Mouse (Mus musculus) MEL (cell line): ENCODE results near the gene Atg5. TPM values are rescaled to one million over a fixed set of nuclear protein-coding genes. Genes with fewer than 3 reads are reported as not detected.

Source experiments
- DNase-seq: peaks from one replicate; pipeline ENCODE4 v3.0.0; 2011; ENCODE audit warnings: low read depth, low spot score
- H3K27ac ChIP-seq: 2 replicates; pipeline ENCODE4 v1.5.1; 2012; ENCODE audit warnings: low read depth, mild to moderate bottlenecking, control low read depth, low read length, moderate library complexity; ENCODE audit not compliant: control insufficient read depth
- H3K27me3 ChIP-seq, 2 experiments: fragments of 150-350 bp in 1 of 2; sonication (generic) in 1 of 2; 2 replicates each; pipeline ENCODE4 v1.6.1; 2012; ENCODE audit warnings: low read length in 2 of 2, mild to moderate bottlenecking in 2 of 2, improper control_type of control experiment in 1 of 2, moderate library complexity in 1 of 2; ENCODE audit not compliant: insufficient read depth in 2 of 2, control insufficient read depth in 1 of 2
- H3K36me3 ChIP-seq, 2 experiments: 2 replicates each; pipeline ENCODE4 v1.6.1; 2012 to 2014; ENCODE audit warnings: low read length in 2 of 2, improper control_type of control experiment in 1 of 2, inconsistent platforms in 1 of 2, mild to moderate bottlenecking in 1 of 2; ENCODE audit not compliant: insufficient read depth in 2 of 2, control insufficient read depth in 1 of 2
- H3K4me1 ChIP-seq, 2 experiments: fragments of 150-350 bp in 1 of 2; sonication (generic) in 1 of 2; 2 replicates each; pipeline ENCODE4 v1.6.1; 2012; ENCODE audit warnings: low read length in 2 of 2, improper control_type of control experiment in 1 of 2, mild to moderate bottlenecking in 1 of 2; ENCODE audit not compliant: insufficient read depth in 2 of 2, control insufficient read depth in 1 of 2
- H3K4me3 ChIP-seq, 2 experiments: fragments of 150-350 bp in 1 of 2; sonication (generic) in 1 of 2; 2 replicates each; pipeline ENCODE4 v1.5.1; 2012; ENCODE audit warnings: low read depth in 2 of 2, low read length in 2 of 2, mild to moderate bottlenecking in 2 of 2, moderate library complexity in 2 of 2, control low read depth in 1 of 2, improper control_type of control experiment in 1 of 2; ENCODE audit not compliant: control insufficient read depth in 1 of 2, insufficient read depth in 1 of 2
- H3K79me2 ChIP-seq: 2 replicates; pipeline ENCODE4 v1.6.1; 2012; ENCODE audit warnings: mild to moderate bottlenecking, low read length, moderate library complexity; ENCODE audit not compliant: control insufficient read depth, poor library complexity, insufficient read depth
- H3K9ac ChIP-seq: 2 replicates; pipeline ENCODE4 v1.6.1; 2012; ENCODE audit warnings: low read depth, mild to moderate bottlenecking, control low read depth, low read length, moderate library complexity; ENCODE audit not compliant: control insufficient read depth, poor library complexity, severe bottlenecking
- H3K9me3 ChIP-seq: fragments of 150-350 bp; sonication (generic); replicated peaks from 2 replicates; pipeline ENCODE4 v1.6.1; 2012; ENCODE audit warnings: mild to moderate bottlenecking, low read length, improper control_type of control experiment, moderate library complexity; ENCODE audit not compliant: insufficient read depth
- CHD1 ChIP-seq: IDR thresholded peaks from 2 replicates; pipeline ENCODE4 v1.6.1; 2012; ENCODE audit warnings: low read depth, mild to moderate bottlenecking, inconsistent platforms, low read length, improper control_type of control experiment
- CHD2 ChIP-seq: IDR thresholded peaks from 2 replicates; pipeline ENCODE4 v1.6.1; 2011; ENCODE audit warnings: low read length, improper control_type of control experiment
- CTCF ChIP-seq, 3 experiments: IDR thresholded peaks in 2 of 3; conservative IDR thresholded peaks in 1 of 3; 2 replicates each; pipeline ENCODE4 v1.5.1; 2011 to 2012; ENCODE audit warnings: low read length in 3 of 3, low read depth in 2 of 3, mild to moderate bottlenecking in 2 of 3, improper control_type of control experiment in 1 of 3, inconsistent platforms in 1 of 3, mixed read lengths in 1 of 3, moderate library complexity in 1 of 3; ENCODE audit not compliant: control insufficient read depth in 1 of 3, insufficient read depth in 1 of 3, poor library complexity in 1 of 3, severe bottlenecking in 1 of 3
- ELF1 ChIP-seq: IDR thresholded peaks from 2 replicates; pipeline ENCODE4 v1.6.1; 2014; ENCODE audit warnings: low read depth, mild to moderate bottlenecking, inconsistent platforms, low read length, improper control_type of control experiment, moderate library complexity
- EP300 ChIP-seq, 2 experiments: IDR thresholded peaks; 2 replicates each; pipeline ENCODE4 v1.6.1; 2011; ENCODE audit warnings: improper control_type of control experiment in 2 of 2, low read length in 2 of 2, low read depth in 1 of 2, mild to moderate bottlenecking in 1 of 2
- HCFC1 ChIP-seq: IDR thresholded peaks from 2 replicates; pipeline ENCODE4 v1.6.1; 2012; ENCODE audit warnings: low read depth, mild to moderate bottlenecking, inconsistent platforms, low read length, improper control_type of control experiment, moderate library complexity
- KAT2A ChIP-seq: conservative IDR thresholded peaks from 2 replicates; pipeline ENCODE4 v1.6.1; 2012; ENCODE audit warnings: low read depth, low read length, improper control_type of control experiment, inconsistent platforms
- MAFK ChIP-seq: IDR thresholded peaks from 2 replicates; pipeline ENCODE4 v1.6.1; 2011; ENCODE audit warnings: low read depth, mild to moderate bottlenecking, low read length, improper control_type of control experiment, borderline replicate concordance
- MAZ ChIP-seq: IDR thresholded peaks from 2 replicates; pipeline ENCODE4 v1.6.1; 2012; ENCODE audit warnings: low read depth, mild to moderate bottlenecking, inconsistent platforms, low read length, improper control_type of control experiment
- MEF2A ChIP-seq: IDR thresholded peaks from 2 replicates; pipeline ENCODE4 v1.6.1; 2014; ENCODE audit warnings: low read depth, mild to moderate bottlenecking, inconsistent platforms, low read length, improper control_type of control experiment; ENCODE audit not compliant: poor library complexity, insufficient replicate concordance, severe bottlenecking; ENCODE audit errors: extremely low read depth
- MXI1 ChIP-seq: IDR thresholded peaks from 2 replicates; pipeline ENCODE4 v1.6.1; 2011; ENCODE audit warnings: mild to moderate bottlenecking, low read depth, low read length, improper control_type of control experiment
- NELFE ChIP-seq: IDR thresholded peaks from 2 replicates; pipeline ENCODE4 v1.6.1; 2011; ENCODE audit warnings: low read depth, low read length, improper control_type of control experiment
- POLR2A ChIP-seq, 2 experiments: IDR thresholded peaks; 2 replicates each; pipeline ENCODE4 v1.6.1; 2011 to 2012; ENCODE audit warnings: low read length in 2 of 2, mild to moderate bottlenecking in 2 of 2, control low read depth in 1 of 2, improper control_type of control experiment in 1 of 2, low read depth in 1 of 2, moderate library complexity in 1 of 2; ENCODE audit not compliant: control insufficient read depth in 1 of 2, insufficient read depth in 1 of 2, poor library complexity in 1 of 2
- SIN3A ChIP-seq: IDR thresholded peaks from 2 replicates; pipeline ENCODE4 v1.6.1; 2012; ENCODE audit warnings: low read length, improper control_type of control experiment, inconsistent platforms
- SMC3 ChIP-seq: IDR thresholded peaks from 2 replicates; pipeline ENCODE4 v1.6.1; 2011; ENCODE audit warnings: low read depth, low read length, improper control_type of control experiment
- TBP ChIP-seq: IDR thresholded peaks from 2 replicates; pipeline ENCODE4 v1.8.0; 2011; ENCODE audit warnings: low read depth, low read length, improper control_type of control experiment
- TCF12 ChIP-seq: IDR thresholded peaks from 2 replicates; pipeline ENCODE4 v1.6.1; 2014; ENCODE audit warnings: low read depth, mild to moderate bottlenecking, inconsistent platforms, low read length, improper control_type of control experiment, moderate library complexity
- USF1 ChIP-seq: IDR thresholded peaks from 2 replicates; pipeline ENCODE4 v1.6.1; 2014; ENCODE audit warnings: low read depth, mild to moderate bottlenecking, inconsistent platforms, low read length, improper control_type of control experiment, moderate library complexity
- ZC3H11A ChIP-seq: IDR thresholded peaks from 2 replicates; pipeline ENCODE4 v1.6.1; 2012; ENCODE audit warnings: low read depth, mild to moderate bottlenecking, inconsistent platforms, low read length, improper control_type of control experiment
- ZKSCAN1 ChIP-seq: IDR thresholded peaks from 2 replicates; pipeline ENCODE4 v1.6.1; 2012; ENCODE audit warnings: low read depth, mild to moderate bottlenecking, inconsistent platforms, low read length, improper control_type of control experiment, moderate library complexity
- ZMIZ1 ChIP-seq: IDR thresholded peaks from 2 replicates; pipeline ENCODE4 v1.6.1; 2012; ENCODE audit warnings: low read depth, mild to moderate bottlenecking, inconsistent platforms, low read length, improper control_type of control experiment, moderate library complexity
- polyA plus RNA-seq, 2 experiments: library from polyadenylated mRNA; stranded (reverse) in 1 of 2; unstranded in 1 of 2; fragments of >175 nt in 1 of 2; fragments of >200 nt in 1 of 2; gene quantifications; 2 replicates each; pipeline versions ENCODE4 v1.2.1 to v1.2.4; 2012; ENCODE audit warnings: low replicate concordance in 2 of 2, low read depth in 1 of 2; ENCODE audit not compliant: insufficient read length in 2 of 2, insufficient read depth in 1 of 2, missing spikeins in 1 of 2
- total RNA-seq: library from RNA; depleted of rRNA; stranded (reverse); fragments of 300-350 nt; gene quantifications from 2 replicates; pipeline ENCODE4 v1.2.3, GENCODE M21; 2012

The Atg5 gene
- total and polyA plus RNA-seq, 3 experiments: 28.8 to 30.2 TPM; not detected in 1

DNA sequence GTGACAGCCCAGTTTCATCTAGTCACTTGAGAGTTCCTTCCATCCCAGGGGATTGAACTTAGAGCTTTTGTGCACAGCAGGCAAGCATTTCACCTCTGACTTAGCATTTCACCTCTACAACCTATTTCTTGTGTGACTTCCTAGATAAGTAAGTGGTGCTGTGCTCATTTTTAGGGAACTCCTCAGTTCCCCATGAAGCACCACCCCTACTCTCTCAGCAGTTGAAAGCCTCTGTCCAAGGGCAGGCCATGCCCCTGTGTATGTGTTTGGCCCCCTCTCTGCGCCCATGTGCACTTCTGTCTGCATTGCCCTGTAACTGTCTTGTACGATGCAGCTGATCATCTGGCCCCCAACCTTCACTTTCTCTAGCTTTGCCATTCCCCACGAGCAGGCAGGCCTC is 132.0 kb downstream of the Atg5 start:
- H3K27me3 ChIP-seq: no peaks in the 10 kb centered on the region
- 0 out of 4 replicates have a peak overlapping the region, but pooled peaks of 1 of the 2 experiments have one; percentile 29 for H3K4me3 ChIP-seq
- H3K36me3 ChIP-seq: no peaks in the 10 kb centered on the region
- DNase-seq: peak; percentile 45
- H3K4me1 ChIP-seq: peaks cover 0 to 5% of the 10 kb centered on the region in 2 experiments; a peak in 2 of 4 replicates
- H3K27ac ChIP-seq: no peak overlapping the region
- TF ChIP-seq SMC3 (0 out of 2 replicates have a peak, but pooled peaks have one; percentile 9), MAFK (no peak), ZC3H11A (no peak), POLR2A (IDR thresholded peaks at IDR 0.05; ENCODE audit: control insufficient read depth in 1 of 2, insufficient read depth in 1 of 2, low read depth in 1 of 2, low read length in 2 of 2, poor library complexity in 1 of 2) (no peak), CTCF (IDR thresholded peaks at IDR 0.05 in 2 of 3, conservative IDR thresholded peaks at IDR 0.05 in 1 of 3; ENCODE audit: control insufficient read depth in 1 of 3, insufficient read depth in 1 of 3, low read depth in 2 of 3, low read length in 3 of 3, poor library complexity in 1 of 3, severe bottlenecking in 1 of 3) (no peak), ELF1 (no peak), EP300 (IDR thresholded peaks at IDR 0.05; ENCODE audit: low read depth in 1 of 2, low read length in 2 of 2) (peak in 1 of 2 experiments; percentile 9; a peak in 1 of 4 replicates), MAZ (no peak)
- no peak overlapping the region for H3K9ac ChIP-seq
- H3K9me3 ChIP-seq: no peaks in the 10 kb centered on the region
- no peaks in the 10 kb centered on the region for H3K79me2 ChIP-seq

DNA sequence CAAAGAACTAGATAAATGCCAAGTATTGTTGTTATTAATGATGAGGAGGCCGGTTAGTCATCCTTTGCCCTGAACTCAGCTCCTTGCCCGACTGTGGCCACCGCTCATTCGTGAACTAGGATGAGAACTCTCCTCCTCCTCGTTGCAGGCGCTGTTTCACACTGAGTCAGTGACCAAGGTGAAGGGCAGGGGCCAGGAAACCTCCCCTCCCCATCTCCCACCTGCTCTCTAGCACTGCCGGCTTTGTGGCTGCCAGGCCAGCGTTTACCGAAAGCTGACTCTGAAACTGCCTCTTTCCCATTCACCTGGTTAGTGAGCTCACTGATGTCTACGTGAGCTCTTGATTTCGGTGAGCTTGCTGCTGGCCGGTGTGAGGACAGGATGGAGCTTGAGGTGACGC is 132.4 kb downstream of the Atg5 start:
- Histone ChIP-seq H3K79me2 (no peaks in the 10 kb centered on the region), H3K9ac (no peak overlapping the region), H3K36me3 (no peaks in the 10 kb centered on the region), H3K4me3 (no peak overlapping the region), H3K27me3 (no peaks in the 10 kb centered on the region), H3K9me3 (no peaks in the 10 kb centered on the region), H3K27ac (no peak overlapping the region), H3K4me1 (peaks cover 0 to 5% of the 10 kb centered on the region in 2 experiments; a peak in 2 of 4 replicates)
- TF ChIP-seq TCF12: no peak
- no peak for TF ChIP-seq MAFK
- TF ChIP-seq SIN3A: no peak
- no peak for TF ChIP-seq CHD1
- no peak for TF ChIP-seq TBP
- TF ChIP-seq EP300 (IDR thresholded peaks at IDR 0.05; ENCODE audit: low read depth in 1 of 2, low read length in 2 of 2): no peak
- no peak for TF ChIP-seq CHD2
- DNase-seq: no peak

DNA sequence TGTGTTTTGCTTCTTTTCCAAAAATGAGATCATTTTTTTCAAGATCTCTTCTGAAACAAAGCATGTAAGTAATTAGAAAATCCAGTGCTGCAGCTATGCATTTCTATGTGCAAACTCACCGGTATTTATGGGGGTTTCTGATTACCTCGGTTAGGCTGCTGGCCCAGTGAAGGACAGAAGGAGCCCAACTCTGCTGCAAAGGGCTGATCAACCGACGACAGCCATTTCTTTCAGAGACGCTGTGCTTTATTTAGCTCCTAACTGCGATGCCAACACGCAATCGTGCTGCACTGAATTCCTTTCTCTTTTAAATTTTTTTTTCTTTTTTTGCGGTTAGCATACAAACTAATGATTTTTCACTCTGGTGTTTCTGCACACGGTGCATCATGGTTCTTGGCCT is 133.4 kb downstream of the Atg5 start:
- H3K4me3 ChIP-seq: no peak overlapping the region
- no peaks in the 10 kb centered on the region for H3K79me2 ChIP-seq
- no peak overlapping the region for H3K27ac ChIP-seq
- TF ChIP-seq TCF12 (no peak), HCFC1 (no peak), ZMIZ1 (no peak), EP300 (IDR thresholded peaks at IDR 0.05; ENCODE audit: low read depth in 1 of 2, low read length in 2 of 2) (no peak), MXI1 (no peak), NELFE (no peak), KAT2A (no peak), MEF2A (no peak), USF1 (no peak), ZKSCAN1 (no peak)
- H3K4me1 ChIP-seq: peaks cover 0 to 5% of the 10 kb centered on the region in 2 experiments; a peak in 2 of 4 replicates
- no peak for DNase-seq
- no peaks in the 10 kb centered on the region for H3K27me3 ChIP-seq
- H3K36me3 ChIP-seq: no peaks in the 10 kb centered on the region
- H3K9ac ChIP-seq: no peak overlapping the region
- H3K9me3 ChIP-seq: no peaks in the 10 kb centered on the region
